24 mouse cellular contexts compared by ENCODE assay signal in the genomic region with DNA sequence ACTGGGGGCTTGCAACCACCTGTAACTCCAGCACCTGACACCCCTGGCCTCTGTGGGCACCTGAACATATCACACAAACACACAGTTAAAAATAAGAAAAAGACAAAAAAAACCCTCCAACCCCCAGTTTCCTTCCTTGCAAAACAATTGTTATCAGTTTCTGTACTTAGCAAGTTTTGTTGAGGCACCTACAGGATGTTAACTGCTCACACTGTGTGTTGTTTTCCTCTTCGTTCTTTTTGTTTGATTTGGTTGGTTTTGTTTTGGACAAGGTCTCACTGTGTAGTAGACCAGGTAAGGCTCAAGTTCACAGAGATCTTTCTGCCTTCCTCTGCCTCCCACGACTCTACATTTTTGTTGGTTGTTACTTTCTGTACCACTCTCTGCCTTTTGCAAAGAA. TPM values are rescaled to one million over a fixed set of nuclear protein-coding genes. Genes with fewer than 3 reads are reported as not detected.
DNase-seq lines count a peak whose midpoint lies in the region; ATAC-seq and TF ChIP-seq lines count a peak whose summit lies in the region.
"Had no signal": no experiment of that assay in that cellular context is flagged by ENCODE, and none has a peak within 500 bp of the region (broad histone marks: within the 10 kb centered on the region; RNA-seq: fewer than 3 reads in every experiment).

No protein-coding gene starts in this region.

- peak; percentile 24 for ATAC-seq in activated CD4-positive, CD25-positive, alpha-beta regulatory T cell, adult 4 months
- ATAC-seq: forebrain, embryonic 13.5 days; forebrain, postnatal 0 days; intestine, embryonic 15.5 days had no signal

- TF ChIP-seq CTCF in thymus, adult 2 months (IDR thresholded peaks at IDR 0.05; ENCODE audit: borderline replicate concordance, control insufficient read depth, extremely low read depth, insufficient read depth, low read length, poor library complexity), result no peak

- H3K27me3 ChIP-seq in thymus, adult 2 months (ENCODE audit: control insufficient read depth, insufficient read depth, low read length), result no peaks in the 10 kb centered on the region; the same call in 1 of the 2 replicates
- peaks cover 34% of the 10 kb centered on the region for H3K27me3 ChIP-seq in limb, embryonic 10.5 days (ENCODE audit: low read depth, poor library complexity, severe bottlenecking)

- peak overlapping the region; percentile 64 for H3K27ac ChIP-seq in thymus, adult 2 months (ENCODE audit: control insufficient read depth, insufficient read depth, low read length)
- H3K27ac ChIP-seq in limb, embryonic 10.5 days, result no peak overlapping the region
- H3K27ac ChIP-seq: forebrain, embryonic 10.5 days; forebrain, embryonic 13.5 days; gastrocnemius, adult 2 months; hindbrain, embryonic 12.5 days; hindbrain, embryonic 15.5 days; intestine, embryonic 15.5 days had no signal

- no peak for DNase-seq in thymus, adult 2 months
- DNase-seq in thymus, postnatal 14 days, result no peak
- DNase-seq in CD4-positive, CD25-positive, alpha-beta regulatory T cell, adult 2 months (ENCODE audit: low read depth, low spot score), result peak; percentile 51
- no peak for DNase-seq in adipocyte (ENCODE audit: low spot score)
- DNase-seq in limb, embryonic 10.5 days (ENCODE audit: low spot score), result no peak
- no peak for DNase-seq in layer of hippocampus, adult 9-11 months
- DNase-seq: adrenal gland, adult 8-10 months; adrenal gland, postnatal 25 days; cerebellum, adult 18-20 months; cerebellum, adult 9-10 months; cerebellum, postnatal 14 days; forebrain, postnatal 0 days; gastrocnemius, adult 2 months; gastrocnemius, postnatal 14 days; heart, adult 11 months had no signal

- H3K4me3 ChIP-seq in thymus, adult 2 months (ENCODE audit: control insufficient read depth, insufficient read depth, low read length), result no peak overlapping the region
- no peak overlapping the region for H3K4me3 ChIP-seq in limb, embryonic 10.5 days
- H3K4me3 ChIP-seq: forebrain, embryonic 10.5 days; forebrain, embryonic 13.5 days; gastrocnemius, adult 2 months; hindbrain, embryonic 12.5 days; hindbrain, embryonic 15.5 days; intestine, embryonic 15.5 days had no signal

- no peaks in the 10 kb centered on the region for H3K9me3 ChIP-seq in limb, embryonic 10.5 days (replicated peaks)
- H3K9me3 ChIP-seq: forebrain, embryonic 10.5 days; forebrain, embryonic 13.5 days; hindbrain, embryonic 12.5 days; hindbrain, embryonic 15.5 days; intestine, embryonic 15.5 days had no signal

- no peaks in the 10 kb centered on the region for H3K36me3 ChIP-seq in thymus, adult 2 months (ENCODE audit: control insufficient read depth, insufficient read depth, low read length)
- H3K36me3 ChIP-seq in limb, embryonic 10.5 days, result no peaks in the 10 kb centered on the region
- H3K36me3 ChIP-seq: forebrain, embryonic 10.5 days; hindbrain, embryonic 12.5 days; hindbrain, embryonic 15.5 days; intestine, embryonic 15.5 days had no signal

- H3K4me1 ChIP-seq in thymus, adult 2 months (replicated peaks; ENCODE audit: control insufficient read depth, insufficient read depth, low read length), result peaks cover 15% of the 10 kb centered on the region
- peaks cover 17% of the 10 kb centered on the region for H3K4me1 ChIP-seq in limb, embryonic 10.5 days

- 42% methylated on average over 2 of the region's 2 CpGs for WGBS in thymus, adult 2 months
- WGBS in limb, embryonic 10.5 days, result 72% methylated on average over 2 of the region's 2 CpGs

- no peak for TF ChIP-seq POLR2A in thymus, adult 2 months (IDR thresholded peaks at IDR 0.05; ENCODE audit: control insufficient read depth, extremely low read depth, insufficient read depth, low read length, poor library complexity)

RNA-seq across cellular contexts. Expression of a gene that starts 3.4 kb away (rescaled TPM):
- polyA plus RNA-seq in thymus, adult 2 months (2012; rRNA removed), result 0.19 and 0.24 TPM in 2 replicates
- not detected for polyA plus RNA-seq in activated CD4-positive, CD25-positive, alpha-beta regulatory T cell, adult 4 months (2017; shearing (Covaris generic))
- not detected in 2 replicates for polyA plus RNA-seq in limb, embryonic 10.5 days (2016; fragmentation: Nextera tagmentation; extraction: Ambion mirVana)
- polyA plus RNA-seq: embryonic facial prominence, embryonic 11.5 days; forebrain, embryonic 10.5 days; heart, embryonic 11.5 days; heart, embryonic 14.5 days; intestine, embryonic 15.5 days had no signal

RNA-seq across cellular contexts. Expression of a gene that starts 3.5 kb away (rescaled TPM):
- 35.8 and 45.8 TPM in 2 replicates for polyA plus RNA-seq in thymus, adult 2 months (2012; rRNA removed)
- polyA plus RNA-seq in activated CD4-positive, CD25-positive, alpha-beta regulatory T cell, adult 4 months (2017; shearing (Covaris generic)), result 100 to 1,000 TPM in 1 of 2 experiments, 10 to 100 TPM in 1; 94.7 to 162 TPM
- polyA plus RNA-seq in limb, embryonic 10.5 days (2016; fragmentation: Nextera tagmentation; extraction: Ambion mirVana), result 48.9 and 55.3 TPM in 2 replicates

RNA-seq across cellular contexts. Expression of a gene that starts 12.3 kb away (rescaled TPM):
- 27.0 and 31.9 TPM in 2 replicates for polyA plus RNA-seq in thymus, adult 2 months (2012; rRNA removed)
- polyA plus RNA-seq in activated CD4-positive, CD25-positive, alpha-beta regulatory T cell, adult 4 months (2017; shearing (Covaris generic)), result under 1 TPM; 0.66 to 0.67 TPM
- polyA plus RNA-seq in limb, embryonic 10.5 days (2016; fragmentation: Nextera tagmentation; extraction: Ambion mirVana), result 13.3 and 18.5 TPM in 2 replicates

RNA-seq across cellular contexts. Expression of a gene that starts 31.2 kb away (rescaled TPM):
- polyA plus RNA-seq in thymus, adult 2 months (2012; rRNA removed), result 158 and 205 TPM in 2 replicates
- polyA plus RNA-seq in activated CD4-positive, CD25-positive, alpha-beta regulatory T cell, adult 4 months (2017; shearing (Covaris generic)), result 10 to 100 TPM; 18.3 to 54.9 TPM
- 134 TPM in 2 replicates for polyA plus RNA-seq in limb, embryonic 10.5 days (2016; fragmentation: Nextera tagmentation; extraction: Ambion mirVana)

RNA-seq across cellular contexts. Expression of a gene that starts 31.2 kb away (rescaled TPM):
- 30.1 and 56.3 TPM in 2 replicates for polyA plus RNA-seq in thymus, adult 2 months (2012; rRNA removed)
- 10 to 100 TPM; 36.1 to 36.5 TPM for polyA plus RNA-seq in activated CD4-positive, CD25-positive, alpha-beta regulatory T cell, adult 4 months (2017; shearing (Covaris generic))
- 32.7 and 33.8 TPM in 2 replicates for polyA plus RNA-seq in limb, embryonic 10.5 days (2016; fragmentation: Nextera tagmentation; extraction: Ambion mirVana)
